Mouse (Mus musculus): Measurements from ENCODE around the gene Sppl3. TPM values are rescaled to one million over a fixed set of nuclear protein-coding genes. Genes with fewer than 3 reads are reported as not detected.
"Not testable (repeated sequence)": the region's sequence is repeated elsewhere in the genome, so short reads cannot be mapped to it uniquely, and the experiment has no call there.

Gene Sppl3
- total RNA-seq, 4 experiments from 2014 or later: 18.2 to 20.9 (median 20.0) TPM

DNA sequence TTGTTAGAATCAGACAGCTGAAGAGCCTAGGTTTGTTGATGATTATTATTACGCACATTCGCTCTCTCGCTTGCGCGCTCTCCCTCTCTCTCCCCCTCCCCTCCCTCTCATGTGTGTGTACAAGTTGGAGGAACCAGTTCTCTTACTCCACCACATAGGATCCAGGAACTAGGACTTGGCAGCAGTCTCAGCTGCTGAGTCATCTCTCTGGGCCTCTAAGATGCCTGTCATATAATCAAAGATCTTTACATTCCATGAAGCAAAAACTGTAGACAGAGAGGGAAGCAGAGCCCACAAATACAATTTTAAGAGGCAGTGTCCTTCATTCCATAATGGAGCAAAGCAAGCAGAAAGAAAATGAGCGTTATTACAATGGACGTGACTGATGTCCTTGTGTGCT, 61.2 kb downstream of the Sppl3 start:
- no peak for DNase-seq (ENCODE audit: low spot score in 2 of 2)

DNA sequence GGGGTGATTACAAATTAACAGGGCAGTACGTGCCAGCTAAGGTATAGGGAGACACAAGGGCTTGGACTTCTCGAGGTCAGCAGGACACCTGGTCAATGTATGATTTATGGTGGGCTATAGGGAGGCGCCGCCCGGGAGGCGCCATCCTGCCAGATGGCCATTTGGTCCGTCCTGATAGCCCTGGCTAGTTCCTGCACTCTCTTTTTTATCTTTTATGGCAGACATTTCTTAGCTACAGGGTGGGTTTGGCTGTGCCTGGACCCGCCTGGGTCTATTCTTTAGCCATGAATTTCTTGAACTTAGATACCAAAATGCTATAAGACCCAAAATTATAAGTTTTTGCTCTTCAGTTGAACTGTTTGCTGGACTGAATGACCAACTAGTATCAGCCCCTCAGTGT, 62.4 kb downstream of the Sppl3 start:
- not testable (repeated sequence) for DNase-seq (ENCODE audit: low spot score in 2 of 2)

DNA sequence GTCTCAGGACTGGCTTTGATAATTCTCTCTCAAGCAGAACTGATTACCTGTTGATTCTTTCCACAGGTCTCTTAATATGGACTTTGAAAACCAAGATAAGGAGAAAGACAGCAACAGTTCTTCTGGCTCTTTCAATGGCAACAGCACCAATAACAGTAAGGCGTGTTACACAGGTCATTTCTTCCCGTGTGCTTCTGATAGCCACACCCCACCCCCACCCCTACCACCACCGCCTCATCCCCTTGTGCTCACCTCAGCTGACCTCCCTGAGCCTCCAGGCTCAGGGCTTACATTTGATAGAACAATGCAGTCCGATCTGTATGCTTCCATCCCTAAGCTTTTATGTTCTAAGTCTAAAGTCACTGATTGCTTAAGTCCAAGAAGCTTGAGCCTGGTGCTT, 63.8 kb downstream of the Sppl3 start:
- DNase-seq (ENCODE audit: low spot score in 2 of 2): no peak

DNA sequence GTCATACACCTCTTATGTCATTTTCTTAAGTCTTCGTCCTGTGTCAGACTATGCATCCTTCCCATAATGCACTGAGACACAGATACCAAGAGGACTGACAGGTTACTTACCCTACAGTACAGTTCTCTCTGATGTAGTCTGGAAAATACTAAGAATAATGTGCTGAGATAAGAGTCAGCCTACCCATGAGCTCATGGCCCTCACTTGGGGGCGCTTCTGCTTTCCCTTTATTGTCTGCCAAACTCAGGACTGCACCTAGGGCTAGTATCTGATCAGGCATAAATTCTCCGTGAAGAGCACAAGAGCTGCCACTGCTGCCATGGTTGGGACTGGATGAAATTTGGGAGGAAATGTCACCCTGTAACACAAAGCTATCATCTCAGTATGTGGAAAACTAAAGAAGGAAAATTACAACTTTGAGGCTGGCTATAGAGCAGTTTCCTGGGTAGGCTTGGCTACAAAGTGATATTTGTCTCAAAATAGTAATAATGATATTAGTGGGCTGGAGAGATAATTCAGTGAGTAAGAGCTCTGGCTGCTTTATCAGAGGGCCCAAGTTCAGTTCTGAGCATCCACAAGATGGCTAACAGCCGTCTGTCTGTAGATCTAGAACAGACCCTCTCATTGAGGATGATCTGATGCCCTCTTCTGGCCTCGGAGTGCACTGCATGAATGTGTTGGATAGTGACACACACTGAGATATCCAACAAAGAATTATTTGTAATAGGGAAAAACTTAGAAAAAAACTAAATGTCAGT, 65.4 kb downstream of the Sppl3 start:
- peak; percentile 34 to 51 for DNase-seq (ENCODE audit: low spot score in 2 of 2)

DNA sequence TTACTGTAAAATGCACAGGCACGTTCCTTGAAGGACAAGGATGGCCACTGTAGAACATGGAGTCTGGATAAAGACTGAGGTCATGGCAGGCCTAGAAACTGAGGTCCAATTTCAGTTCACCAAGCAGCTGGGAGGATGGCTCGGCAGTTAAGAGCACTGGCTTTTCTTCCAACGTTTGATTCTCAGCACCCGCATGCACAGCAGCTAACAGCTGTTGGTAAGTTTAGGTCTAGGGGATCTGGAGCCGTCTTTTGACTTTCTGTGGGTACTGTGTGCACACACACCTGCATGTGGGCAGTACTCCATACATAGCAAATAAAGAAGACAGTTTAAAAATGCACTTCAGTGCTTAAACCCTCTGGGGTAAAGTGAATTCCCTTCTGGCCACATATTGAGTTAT, 70.7 kb downstream of the Sppl3 start:
- DNase-seq (ENCODE audit: low spot score in 2 of 2): no peak

DNA sequence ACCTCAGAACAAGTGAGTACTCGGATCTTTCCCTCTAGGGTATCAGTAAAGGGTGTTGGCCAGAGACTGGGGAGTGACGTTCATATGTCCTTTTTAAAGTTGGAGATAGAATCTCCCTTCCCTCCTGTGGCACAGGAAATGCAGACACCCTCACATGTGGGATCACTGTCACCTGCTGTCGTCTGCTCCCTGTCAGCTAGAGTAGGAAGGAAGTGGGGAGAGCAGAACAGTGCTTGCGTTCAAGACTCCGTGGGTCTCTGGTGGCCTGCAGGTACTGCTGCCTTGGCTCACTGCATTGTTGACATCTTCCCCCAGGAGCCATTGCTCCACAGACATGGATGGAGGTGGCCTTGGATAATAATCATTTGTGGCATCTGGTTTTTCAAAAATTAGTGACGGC, 72.6 kb downstream of the Sppl3 start:
- DNase-seq (ENCODE audit: low spot score in 2 of 2): no peak

DNA sequence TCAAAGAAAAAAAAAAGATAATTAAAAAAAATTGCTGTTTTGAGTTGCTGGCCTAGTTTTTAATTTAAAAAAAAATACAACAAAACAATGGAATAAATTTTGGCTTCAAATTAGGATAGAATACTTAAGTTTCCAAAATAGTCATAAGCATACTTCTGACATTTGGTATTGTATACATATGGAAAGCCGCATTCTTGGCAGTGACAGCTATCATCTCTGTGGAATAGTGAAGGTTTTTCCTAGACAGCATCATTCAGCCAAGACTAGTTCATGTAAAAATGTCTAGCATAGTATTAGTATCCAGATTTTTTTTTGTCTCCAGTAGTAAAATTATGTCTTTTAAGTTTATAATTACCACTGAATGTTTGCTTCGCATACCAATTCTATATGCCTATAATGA, 74.7 kb downstream of the Sppl3 start:
- no peak for DNase-seq (ENCODE audit: low spot score in 2 of 2)

DNA sequence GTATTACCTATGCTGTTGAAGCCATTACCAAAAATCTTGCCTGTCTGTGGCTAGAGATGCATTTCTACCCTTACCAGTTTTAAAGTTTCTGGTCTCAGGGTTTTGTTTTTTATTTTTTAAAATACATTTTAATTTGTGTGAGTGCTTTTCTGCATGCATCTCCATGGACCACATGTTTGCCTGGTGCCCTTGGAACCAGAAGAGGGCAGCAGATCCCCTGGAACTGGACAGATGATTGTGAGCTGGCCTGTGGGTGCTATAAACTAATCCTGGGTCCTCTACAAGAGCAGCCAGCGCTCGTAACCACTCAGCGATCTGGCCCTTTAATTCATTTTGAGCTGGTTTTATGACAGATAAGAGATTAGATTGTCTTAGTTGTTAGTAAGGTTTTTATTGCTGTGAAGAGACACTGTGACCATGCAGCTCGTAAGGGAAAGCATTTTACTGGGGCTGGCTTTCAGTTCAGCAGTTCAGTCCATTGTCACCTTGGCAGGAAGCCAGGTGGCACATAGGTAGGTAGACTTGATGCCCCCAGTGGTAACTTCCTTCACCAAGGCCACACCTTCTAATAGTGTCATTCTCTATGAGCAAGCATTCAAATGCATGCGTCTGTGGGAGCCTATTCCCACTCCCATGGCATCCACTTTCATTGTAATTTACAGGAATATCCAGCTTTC, 78.8 kb downstream of the Sppl3 start:
- no peak for DNase-seq (ENCODE audit: low spot score in 2 of 2)

DNA sequence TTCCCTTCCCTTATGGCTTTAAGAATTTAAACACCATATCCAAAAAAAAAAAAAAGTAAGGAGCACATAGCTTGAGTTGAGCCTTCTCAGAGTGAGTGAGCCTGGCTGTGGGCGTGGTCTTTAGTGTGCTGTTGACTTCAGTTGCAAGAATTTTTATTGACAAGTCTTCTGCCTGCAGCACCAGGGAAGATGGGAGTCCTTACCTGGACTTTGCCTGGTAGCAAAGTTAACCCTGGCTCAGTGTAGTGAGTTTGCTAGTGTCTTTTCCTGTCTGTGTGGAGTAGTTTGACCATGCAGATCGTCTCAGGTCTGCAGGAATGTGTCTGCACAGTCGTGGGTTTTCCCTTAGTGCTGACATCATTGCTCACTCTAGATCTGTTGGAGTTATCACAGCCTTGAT, 80.1 kb downstream of the Sppl3 start:
- no peak for DNase-seq (ENCODE audit: low spot score in 2 of 2)

DNA sequence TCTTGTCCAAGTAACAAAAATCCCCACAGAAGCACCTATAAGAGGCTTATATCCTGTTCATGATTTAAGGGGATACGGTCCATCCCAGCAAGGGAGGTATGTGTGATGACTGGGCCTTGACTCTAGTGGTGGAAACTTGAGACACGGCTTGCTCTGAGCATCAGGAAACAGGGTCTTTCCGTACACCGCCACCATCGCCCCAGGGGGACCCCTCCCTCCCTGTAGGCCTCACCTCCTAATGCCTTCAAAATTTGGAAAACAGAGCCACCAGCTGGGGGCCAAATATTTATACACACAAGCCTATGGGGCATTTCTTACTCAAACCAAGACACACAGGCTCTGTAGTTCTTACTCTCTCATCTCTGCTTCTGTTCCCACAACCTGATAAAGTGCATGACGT, 80.8 kb downstream of the Sppl3 start:
- no peak for DNase-seq (ENCODE audit: low spot score in 2 of 2)

DNA sequence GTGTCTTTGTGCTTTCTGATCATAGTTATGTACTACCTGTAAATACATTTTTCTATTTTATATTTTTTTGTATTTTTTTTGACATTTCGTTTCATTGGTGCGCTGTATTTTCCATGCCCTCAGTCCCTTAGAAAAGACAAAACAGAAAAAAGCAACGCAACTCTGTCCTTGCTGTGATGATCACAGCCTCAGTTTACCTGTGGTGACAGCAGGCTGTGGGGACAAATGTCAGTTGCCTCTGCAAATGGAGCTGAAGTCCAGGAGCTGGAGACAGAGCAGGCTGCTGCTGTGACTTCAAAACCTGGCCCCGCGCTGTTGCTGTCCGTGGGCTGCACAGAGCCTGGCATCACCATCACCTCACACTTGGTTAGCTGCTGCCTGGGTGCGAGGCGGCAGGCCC, 87.3 kb downstream of the Sppl3 start, which contains the start of gene Gm10401:
Gene Gm10401, minus strand, starts transcription at position 101 of the 400 bp plus-strand sequence.
- no peak for DNase-seq (ENCODE audit: low spot score in 2 of 2)

DNA sequence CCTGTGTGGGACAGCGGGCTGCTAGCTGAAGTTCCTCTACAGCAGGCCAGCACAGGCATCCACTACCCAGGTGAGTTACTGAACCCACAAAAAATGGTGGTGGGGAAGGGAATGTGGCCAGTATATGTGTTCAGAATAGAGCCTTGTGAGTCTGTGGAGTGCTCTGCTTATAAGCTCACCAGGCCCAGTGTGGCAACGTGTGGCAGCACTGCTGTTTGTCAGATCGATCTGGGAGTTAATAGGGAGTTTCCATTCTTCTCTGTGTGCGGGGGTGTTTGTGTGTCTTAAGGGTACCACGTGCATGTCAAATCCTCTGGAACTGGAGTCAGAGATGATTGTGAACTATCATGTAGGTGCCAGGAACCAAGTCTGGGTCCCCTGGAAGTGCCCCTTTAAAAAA, 88.6 kb downstream of the Sppl3 start:
- no peak for DNase-seq (ENCODE audit: low spot score in 2 of 2)

DNA sequence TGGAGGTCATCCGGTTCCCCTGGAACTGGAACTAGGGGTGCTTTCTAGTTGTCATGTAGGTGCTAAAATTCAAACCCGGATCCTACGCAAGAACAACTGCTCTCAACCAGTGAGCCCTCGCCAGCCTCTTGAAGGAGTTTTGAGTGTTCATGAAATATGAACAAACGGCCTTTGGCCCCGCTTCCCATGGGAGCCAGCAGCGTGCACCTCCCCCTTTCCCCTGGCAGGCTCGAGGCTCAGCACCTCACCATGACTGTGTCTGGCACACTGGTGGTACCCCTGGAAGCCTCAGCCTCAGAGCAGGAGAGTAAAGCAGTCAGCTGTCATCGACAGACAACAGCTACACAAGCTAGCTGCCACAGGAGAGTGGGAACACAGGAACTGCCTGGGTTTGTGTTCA, 89.1 kb downstream of the Sppl3 start:
- no peak for DNase-seq (ENCODE audit: low spot score in 2 of 2)

DNA sequence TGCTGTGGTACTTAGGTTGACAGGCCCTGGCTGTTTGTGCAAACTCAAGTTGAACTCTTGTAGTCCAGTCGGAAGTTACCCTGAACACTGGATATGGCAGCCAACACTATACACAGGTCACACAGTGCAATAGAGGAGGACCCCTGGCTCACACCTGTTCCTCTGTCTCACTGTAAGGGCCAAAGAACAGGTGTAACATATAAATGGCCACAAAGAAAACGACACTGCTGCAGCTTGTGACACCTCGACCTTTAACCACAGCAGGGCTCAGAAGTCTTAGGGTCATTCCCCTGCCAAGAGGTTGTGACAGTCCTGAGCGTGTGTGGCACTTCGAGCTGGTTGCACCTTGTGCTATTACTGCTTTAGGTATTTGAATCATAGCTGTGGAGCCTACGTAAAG, 89.5 kb downstream of the Sppl3 start:
- DNase-seq (ENCODE audit: low spot score in 2 of 2): no peak

DNA sequence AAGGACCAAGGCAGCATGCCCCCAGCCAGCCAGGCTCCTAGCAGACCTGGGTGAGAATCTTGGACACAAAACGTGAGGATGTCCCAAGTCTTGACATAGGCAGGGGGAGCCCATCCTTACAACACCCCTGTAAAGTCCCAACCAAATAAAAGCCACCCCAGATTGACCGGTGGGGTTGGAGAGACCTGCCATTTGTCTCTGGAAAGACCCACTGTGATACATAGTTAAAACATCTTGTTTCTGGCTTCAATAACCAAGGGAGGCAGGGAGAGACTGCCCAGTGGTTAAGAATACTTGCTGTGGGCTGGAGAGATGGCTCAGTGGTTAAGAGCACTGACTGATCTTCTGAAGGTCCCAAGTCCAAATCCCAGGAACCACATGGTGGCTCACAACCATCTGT, 91.3 kb downstream of the Sppl3 start:
- no peak for DNase-seq (ENCODE audit: low spot score in 2 of 2)

DNA sequence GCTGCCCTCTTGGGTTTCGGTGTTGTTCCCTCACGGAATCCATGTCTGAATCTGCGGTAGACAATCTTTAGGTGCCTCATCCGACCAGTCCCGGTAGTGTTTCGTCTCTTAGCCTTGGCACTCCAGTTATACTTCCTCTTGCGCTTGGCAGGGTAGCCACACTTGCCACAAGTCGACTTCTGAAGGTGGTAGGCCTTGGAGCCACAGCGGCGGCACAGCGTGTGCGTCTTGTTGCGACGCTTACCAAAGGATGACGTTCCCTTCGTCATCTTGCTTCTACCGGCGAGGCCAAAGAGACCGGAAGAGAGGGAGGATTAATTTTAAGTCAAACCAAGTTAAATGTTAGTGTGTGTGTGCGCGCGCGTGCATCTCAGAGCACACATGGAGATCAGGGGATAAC, 92.3 kb downstream of the Sppl3 start:
- DNase-seq (ENCODE audit: low spot score in 2 of 2): not testable (repeated sequence)

DNA sequence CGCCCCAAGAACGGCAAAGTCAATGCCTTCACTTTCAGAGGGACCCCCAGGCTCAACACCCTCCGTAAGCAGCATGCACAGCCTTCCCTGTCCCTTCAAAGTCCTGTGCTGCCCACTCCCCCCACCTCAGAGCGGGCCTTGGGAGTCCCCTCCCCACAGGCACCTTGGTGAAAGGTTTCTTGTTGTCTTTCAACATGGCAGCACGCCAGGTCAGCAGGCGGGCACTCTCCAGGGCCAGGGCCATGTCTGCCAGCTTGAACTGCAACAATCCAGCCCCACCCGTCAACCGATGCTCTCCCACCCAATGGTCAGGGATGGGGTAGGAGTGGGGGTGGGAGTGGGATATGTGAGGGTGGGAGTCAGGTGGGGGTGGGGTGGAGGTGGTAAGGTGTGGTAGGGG, 100.2 kb downstream of the Sppl3 start:
- DNase-seq (ENCODE audit: low spot score in 2 of 2): no peak

DNA sequence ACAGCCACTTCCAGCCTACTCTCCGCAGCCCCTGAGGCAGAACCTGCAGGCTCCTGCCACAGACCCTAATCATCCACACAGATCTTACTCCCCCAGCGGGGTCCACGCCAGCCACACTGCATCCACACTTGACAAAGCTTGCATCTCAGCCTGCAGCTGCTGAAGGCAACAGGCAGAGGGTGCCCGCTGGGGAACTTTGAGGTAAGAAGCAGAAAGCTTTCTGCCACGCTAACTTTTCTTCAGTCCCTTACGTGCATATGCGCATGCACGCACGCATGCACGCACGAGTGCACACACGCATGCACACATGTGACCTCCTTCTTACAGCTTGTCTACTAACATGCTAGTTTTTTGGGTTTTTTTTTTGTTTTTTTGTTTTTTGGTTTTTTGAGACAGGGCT, 102.3 kb downstream of the Sppl3 start:
- DNase-seq (ENCODE audit: low spot score in 2 of 2): no peak

DNA sequence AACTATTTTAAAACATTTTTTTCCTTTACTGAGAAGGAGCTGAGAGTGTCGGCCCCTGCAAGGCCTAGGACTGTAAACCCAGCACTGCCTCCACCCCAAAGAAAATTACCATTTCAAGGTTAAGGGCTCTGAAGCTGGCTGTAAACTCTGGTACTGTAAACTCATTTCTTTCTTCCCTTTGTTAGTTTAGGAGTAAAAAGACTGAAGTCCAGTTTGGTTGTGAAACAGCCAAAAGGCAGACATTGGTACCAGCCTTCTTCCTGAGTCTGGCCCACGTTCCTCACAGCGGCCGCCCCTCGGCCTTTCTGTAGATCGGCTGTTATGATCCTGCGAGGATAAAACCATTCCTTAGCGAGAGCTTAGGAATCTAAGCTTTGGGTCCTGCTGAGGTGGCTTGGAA, 103.6 kb downstream of the Sppl3 start:
- DNase-seq (ENCODE audit: low spot score in 2 of 2): no peak

DNA sequence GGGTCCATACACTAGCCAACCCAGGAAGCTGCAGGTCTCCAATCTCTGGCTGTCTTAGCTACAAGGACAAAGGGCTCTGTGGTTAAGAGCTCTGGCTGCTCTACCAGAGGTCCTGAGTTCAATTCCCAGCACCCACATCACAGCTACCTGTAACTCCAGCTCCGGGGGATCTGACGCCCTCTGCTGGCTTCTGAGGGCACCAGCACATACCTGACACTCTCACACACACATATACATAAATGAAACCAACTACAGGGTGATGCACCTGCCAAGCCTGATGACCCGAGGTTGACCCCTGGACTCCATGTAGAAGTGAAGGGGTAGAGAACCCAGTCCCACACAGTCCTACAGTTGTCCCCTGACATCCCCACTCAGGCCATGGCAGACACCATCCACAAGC, 105.5 kb downstream of the Sppl3 start:
- no peak for DNase-seq (ENCODE audit: low spot score in 2 of 2)

DNA sequence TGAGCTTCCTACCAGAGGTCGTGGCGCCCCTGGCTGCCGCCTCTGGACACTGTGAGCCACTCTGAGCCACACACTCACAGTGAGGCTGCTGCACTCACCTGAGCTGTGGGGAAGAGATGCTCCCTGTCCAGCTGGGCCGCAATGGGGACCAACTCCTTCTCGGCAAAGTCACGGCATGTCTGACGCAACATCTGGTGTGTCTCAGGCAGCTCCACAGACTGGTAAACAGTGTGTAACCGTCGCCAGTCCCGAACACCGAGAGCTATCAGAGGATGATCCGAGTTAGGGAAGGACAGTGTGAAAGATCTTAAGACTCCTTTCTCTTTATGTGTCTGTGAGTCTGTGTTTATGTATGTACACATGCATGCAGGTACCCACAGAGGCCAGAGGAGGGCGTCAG, 106.5 kb downstream of the Sppl3 start:
- no peak for DNase-seq (ENCODE audit: low spot score in 2 of 2)

DNA sequence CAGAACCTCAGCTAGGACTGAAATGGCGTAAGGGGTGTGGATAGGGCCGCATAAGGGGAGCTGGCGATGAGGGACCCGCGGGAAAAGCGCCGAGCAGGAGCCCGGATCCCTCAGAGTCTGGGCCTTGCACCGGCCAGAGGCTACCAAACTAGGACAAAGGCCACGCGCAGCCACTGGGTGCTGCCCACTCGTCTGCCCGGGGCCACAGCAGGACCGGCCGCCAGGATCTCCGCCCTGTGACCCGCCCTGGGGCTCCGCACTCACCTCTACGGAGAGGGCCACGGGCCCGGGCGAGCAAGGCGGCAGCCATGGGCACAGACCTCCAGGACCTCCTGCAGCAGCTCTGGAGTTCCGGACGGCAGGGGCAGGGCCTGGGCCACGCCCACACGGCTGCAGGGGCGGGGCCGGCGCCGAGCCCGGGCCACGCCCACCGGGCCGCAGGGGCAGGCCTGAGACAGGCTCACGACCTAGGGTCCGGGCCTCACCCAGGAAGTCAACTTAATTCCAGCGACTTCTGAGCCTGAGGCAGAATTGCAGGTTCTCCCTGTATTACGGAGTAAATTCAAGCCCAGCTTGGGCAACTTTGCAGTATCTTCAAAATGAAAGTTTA, 108.1 kb downstream of the Sppl3 start, which contains the start of gene Acads:
Gene Acads, minus strand, starts transcription at position 386 of the 610 bp plus-strand sequence.
- DNase-seq (ENCODE audit: low spot score in 2 of 2): peak; percentile 89

DNA sequence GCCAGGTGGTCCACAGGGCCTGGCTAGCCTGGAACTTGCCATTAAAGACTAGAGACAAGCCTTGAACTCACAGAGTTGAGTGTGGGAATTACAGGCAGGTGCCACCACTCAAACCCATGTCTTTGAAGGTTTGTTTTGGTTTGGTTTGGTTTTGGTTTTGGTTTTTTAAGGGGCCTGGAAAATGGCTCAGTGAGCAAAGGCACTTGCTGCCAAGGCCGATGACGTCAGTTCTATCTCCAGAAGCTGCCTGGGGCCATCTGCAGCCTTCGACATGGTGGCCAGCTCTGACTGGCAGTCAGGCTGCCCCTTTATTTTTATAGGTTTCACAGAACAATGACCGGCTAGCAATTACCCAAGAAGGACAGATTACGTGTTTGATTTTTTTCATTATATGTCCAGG, 110.0 kb downstream of the Sppl3 start:
- no peak for DNase-seq (ENCODE audit: low spot score in 2 of 2)

All from gastrocnemius, adult 8-10 months (tissue).